Mouse (Mus musculus) hindbrain, embryonic 11.5 days (tissue): Measurements from ENCODE around the gene 4933409G03Rik. TPM values are rescaled to one million over a fixed set of nuclear protein-coding genes. Genes with fewer than 3 reads are reported as not detected.
"Not testable (repeated sequence)": the region's sequence is repeated elsewhere in the genome, so short reads cannot be mapped to it uniquely, and the experiment has no call there.

Experiments
- ATAC-seq: fragments of 200-750 bp; cut with Nextera tagmentation; 2 replicates; pipeline ENCODE4 v1.8.0; 2017; ENCODE audit warnings: mild to moderate bottlenecking, moderate TSS enrichment, moderate library complexity; ENCODE audit not compliant: low FRiP score
- DNase-seq: peaks from one replicate; pipeline ENCODE4 v3.0.0-alpha.2; 2015; ENCODE audit warnings: low spot score
- H3K27ac ChIP-seq: fragments of 300-500 bp; sonication (generic); 2 replicates; pipeline ENCODE4 v1.5.1; 2014; ENCODE audit warnings: mild to moderate bottlenecking, low read depth, low read length
- H3K27me3 ChIP-seq: fragments of 300-500 bp; sonication (generic); 2 replicates; pipeline ENCODE4 v1.6.1; 2014; ENCODE audit warnings: mild to moderate bottlenecking, low read length, moderate library complexity, mixed read lengths; ENCODE audit not compliant: control insufficient read depth, insufficient read depth
- H3K36me3 ChIP-seq: fragments of 300-500 bp; sonication (generic); 2 replicates; pipeline ENCODE4 v1.6.1; 2014; ENCODE audit warnings: mild to moderate bottlenecking, low read length, moderate library complexity, mixed read lengths; ENCODE audit not compliant: control insufficient read depth, insufficient read depth
- H3K4me1 ChIP-seq: fragments of 300-500 bp; sonication (generic); replicated peaks from 2 replicates; pipeline ENCODE4 v1.6.1; 2014; ENCODE audit warnings: low read length, mixed read lengths; ENCODE audit not compliant: control insufficient read depth, insufficient read depth
- H3K4me2 ChIP-seq: fragments of 300-500 bp; sonication (generic); replicated peaks from 2 replicates; pipeline ENCODE4 v1.6.1; 2014; ENCODE audit warnings: mild to moderate bottlenecking, low read depth, low read length
- H3K4me3 ChIP-seq: fragments of 300-500 bp; sonication (generic); 2 replicates; pipeline ENCODE4 v1.5.1; 2014; ENCODE audit warnings: low read depth, low read length
- H3K9ac ChIP-seq: fragments of 300-500 bp; sonication (generic); 2 replicates; pipeline ENCODE4 v1.6.1; 2014; ENCODE audit warnings: low read depth, low read length
- H3K9me3 ChIP-seq: fragments of 300-500 bp; sonication (generic); 2 replicates; pipeline ENCODE4 v1.6.1; 2016; ENCODE audit warnings: low read length; ENCODE audit not compliant: control insufficient read depth
- WGBS: fragments of 180-500 bp; shearing (Covaris S2); extraction: QIAGEN DNeasy Blood & Tissue Kit; methylation state at CpG from one replicate; pipeline ENCODE4 v1.1.7; 2014; 5-methylcytosine and 5-hydroxymethylcytosine counted together
- polyA plus RNA-seq: library from polyadenylated mRNA; unstranded; fragments of >200 nt; fragmentation: Nextera tagmentation; extraction: Ambion mirVana; gene quantifications from 2 replicates; pipeline ENCODE4 v1.2.1, GENCODE M21; 2014

The 4933409G03Rik gene
- not detected in 2 replicates for polyA plus RNA-seq

DNA sequence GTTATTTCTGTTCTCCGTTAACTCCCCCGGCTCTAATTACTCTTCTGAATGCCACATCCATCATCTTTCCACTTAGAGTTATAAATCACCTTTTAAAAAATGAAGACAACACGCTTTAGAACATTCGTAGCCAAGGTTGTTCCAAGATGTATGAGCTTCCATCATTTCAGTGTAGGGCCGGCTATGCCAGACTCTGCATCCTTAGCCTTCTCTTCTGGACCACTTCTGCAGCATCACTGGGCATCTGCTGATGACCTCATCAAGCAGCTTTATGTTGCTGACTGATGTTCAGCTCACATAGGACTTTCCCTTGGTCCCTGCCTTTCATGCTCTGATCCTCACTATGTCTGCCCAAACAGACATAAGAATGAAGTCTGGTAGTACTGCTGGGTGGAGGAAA lies at the start of gene 4933409G03Rik:
Gene 4933409G03Rik, plus strand, starts transcription at position 301 of the 400 bp plus-strand sequence.
- H3K4me1 ChIP-seq = no peaks in the 10 kb centered on the region
- no peaks in the 10 kb centered on the region for H3K9me3 ChIP-seq
- H3K9ac ChIP-seq = no peak within 1 kb of the TSS
- WGBS = 89% methylated on average over 5 of the region's 5 CpGs
- H3K27ac ChIP-seq = no peak within 1 kb of the TSS
- no peaks in the 10 kb centered on the region for H3K27me3 ChIP-seq
- no peak within 1 kb of the TSS for H3K4me2 ChIP-seq
- DNase-seq (no peak), ATAC-seq (no peak)
- no peaks in the 10 kb centered on the region for H3K36me3 ChIP-seq
- H3K4me3 ChIP-seq = no peak within 1 kb of the TSS

GRCm38 (mm10) chr2:68544190-68544589 lies 38.0 kb upstream of the 4933409G03Rik start:
- Histone ChIP-seq H3K4me2 (no peak overlapping the region), H3K27me3 (no peaks in the 10 kb centered on the region), H3K27ac (no peak overlapping the region), H3K9ac (no peak overlapping the region), H3K36me3 (no peaks in the 10 kb centered on the region), H3K4me1 (no peaks in the 10 kb centered on the region), H3K9me3 (no peaks in the 10 kb centered on the region), H3K4me3 (no peak overlapping the region)
- ATAC-seq (no peak), DNase-seq (no peak)
- 79% methylated on average over 2 of the region's 2 CpGs for WGBS

GRCm38 (mm10) chr2:68560821-68561220 lies 21.4 kb upstream of the 4933409G03Rik start:
- 76% methylated on average over 4 of the region's 4 CpGs for WGBS
- Histone ChIP-seq H3K4me1 (no peaks in the 10 kb centered on the region), H3K27me3 (no peaks in the 10 kb centered on the region), H3K4me2 (no peak overlapping the region), H3K9me3 (no peaks in the 10 kb centered on the region), H3K9ac (no peak overlapping the region), H3K36me3 (no peaks in the 10 kb centered on the region), H3K4me3 (no peak overlapping the region), H3K27ac (no peak overlapping the region)
- DNase-seq (no peak), ATAC-seq (no peak)

DNA sequence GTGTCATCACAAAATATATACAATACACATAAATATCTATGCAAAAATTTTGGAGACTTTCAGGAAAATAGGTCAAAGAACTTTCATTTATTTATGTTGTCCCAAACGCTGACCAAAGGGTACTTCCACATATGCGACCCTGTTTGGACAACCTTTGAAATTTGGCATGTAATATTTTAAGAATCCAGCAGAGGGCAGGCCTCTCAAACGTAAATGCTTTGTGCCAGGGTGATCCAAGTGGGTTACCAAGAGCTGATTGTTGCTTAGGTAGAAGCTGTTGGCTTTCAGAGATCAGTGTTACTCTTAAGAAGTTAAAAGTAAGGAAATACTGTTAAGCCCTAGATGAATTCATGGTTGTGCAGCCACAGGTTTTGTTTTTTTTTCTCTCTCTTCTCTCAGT lies 18.9 kb upstream of the 4933409G03Rik start:
- DNase-seq (peak; percentile 76), ATAC-seq (peak; percentile 81)
- Histone ChIP-seq H3K27ac (no peak overlapping the region), H3K9ac (no peak overlapping the region), H3K9me3 (no peaks in the 10 kb centered on the region), H3K4me1 (no peaks in the 10 kb centered on the region), H3K36me3 (no peaks in the 10 kb centered on the region), H3K4me2 (no peak overlapping the region), H3K27me3 (no peaks in the 10 kb centered on the region), H3K4me3 (no peak overlapping the region)
- 19% methylated on average over 3 of the region's 3 CpGs for WGBS

- Histone ChIP-seq H3K4me1 (no peaks in the 10 kb centered on the region), H3K36me3 (no peaks in the 10 kb centered on the region), H3K27me3 (no peaks in the 10 kb centered on the region), H3K9ac (no peak overlapping the region), H3K4me2 (no peak overlapping the region), H3K9me3 (no peaks in the 10 kb centered on the region), H3K4me3 (no peak overlapping the region), H3K27ac (no peak overlapping the region)
- DNase-seq = no peak
- ATAC-seq = no peak
- 94% methylated on average over 15 of the region's 15 CpGs for whole genome bisulfite sequencing
Observed at GRCm38 (mm10) chr2:68568361-68568760, 13.9 kb upstream of the 4933409G03Rik start.

- ATAC-seq (no peak), DNase-seq (peak; percentile 37)
- H3K36me3 ChIP-seq = no peaks in the 10 kb centered on the region
- no peaks in the 10 kb centered on the region for H3K9me3 ChIP-seq
- 30% methylated on average over 4 of the region's 4 CpGs for WGBS
- no peak overlapping the region for H3K27ac ChIP-seq
- no peak overlapping the region for H3K9ac ChIP-seq
- no peaks in the 10 kb centered on the region for H3K27me3 ChIP-seq
- H3K4me2 ChIP-seq = no peak overlapping the region
- H3K4me1 ChIP-seq = no peaks in the 10 kb centered on the region
- no peak overlapping the region for H3K4me3 ChIP-seq
Observed at GRCm38 (mm10) chr2:68572340-68572739, 9.9 kb upstream of the 4933409G03Rik start.

- H3K27ac ChIP-seq = no peak overlapping the region
Observed at GRCm38 (mm10) chr2:68592765-68593164, 10.6 kb downstream of the 4933409G03Rik start.

DNA sequence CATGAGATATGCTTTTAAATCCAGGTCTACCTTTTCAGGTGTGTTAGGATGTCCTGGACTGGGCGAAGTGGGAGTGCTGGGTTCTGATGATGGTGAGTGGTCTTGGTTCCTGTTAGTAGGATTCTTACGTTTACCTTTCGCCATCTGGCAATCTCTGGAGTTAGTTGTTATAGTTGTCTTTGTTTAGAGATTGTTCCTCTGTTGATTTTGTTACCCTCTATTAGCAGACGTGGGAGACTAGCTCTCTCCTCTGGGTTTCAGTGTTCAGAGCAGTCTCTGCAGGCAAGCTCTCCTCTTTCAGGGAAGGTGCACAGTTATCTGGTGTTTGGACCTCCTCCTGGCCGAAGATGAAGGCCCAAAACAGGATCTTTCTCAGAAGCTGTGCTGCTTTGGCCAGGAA lies 74.0 kb downstream of the 4933409G03Rik start, which contains the start of gene 4932414N04Rik:
Gene 4932414N04Rik, plus strand, starts transcription at position 301 of the 400 bp plus-strand sequence.
- H3K9ac ChIP-seq, H3K27me3 ChIP-seq, H3K4me2 ChIP-seq, H3K4me1 ChIP-seq, H3K36me3 ChIP-seq, H3K27ac ChIP-seq, DNase-seq, H3K4me3 ChIP-seq, ATAC-seq, H3K9me3 ChIP-seq: not testable (repeated sequence)
- WGBS = 70% methylated on average over 2 of the region's 5 CpGs

More at GRCm38 (mm10) chr2:68592765-68593164, 10.6 kb downstream of the 4933409G03Rik start:
- Histone ChIP-seq H3K9ac (no peak overlapping the region), H3K36me3 (no peaks in the 10 kb centered on the region), H3K27me3 (no peaks in the 10 kb centered on the region), H3K4me2 (no peak overlapping the region), H3K4me3 (no peak overlapping the region), H3K4me1 (no peaks in the 10 kb centered on the region), H3K9me3 (no peaks in the 10 kb centered on the region)
- ATAC-seq (no peak), DNase-seq (no peak)
- 64% methylated on average over 3 of the region's 3 CpGs for WGBS
